ENCODE assay signal across 21 mouse cellular contexts in genomic region chr14:48143141-48143540, GRCm38 (mm10). TPM values are rescaled to one million over a fixed set of nuclear protein-coding genes. Genes with fewer than 3 reads are reported as not detected.
DNase-seq lines count a peak whose midpoint lies in the region; ATAC-seq and TF ChIP-seq lines count a peak whose summit lies in the region.
"Had no signal": no experiment of that assay in that cellular context is flagged by ENCODE, and none has a peak within 500 bp of the region (broad histone marks: within the 10 kb centered on the region; RNA-seq: fewer than 3 reads in every experiment).

No protein-coding gene starts in this region.

- no peak overlapping the region for H3K4me3 ChIP-seq in forebrain, embryonic 13.5 days
- no peak overlapping the region for H3K4me3 ChIP-seq in forebrain, embryonic 14.5 days (ENCODE audit: low read depth, low read length)
- no peak overlapping the region for H3K4me3 ChIP-seq in liver, embryonic 16.5 days (ENCODE audit: low read depth, low read length)
- peak overlapping the region; percentile 1; the same call in 1 of the 2 replicates for H3K4me3 ChIP-seq in embryonic facial prominence, embryonic 10.5 days
- H3K4me3 ChIP-seq in hindbrain, postnatal 0 days (ENCODE audit: low read length): no peak overlapping the region
- H3K4me3 ChIP-seq: embryonic facial prominence, embryonic 15.5 days; heart, embryonic 13.5 days; limb, embryonic 15.5 days; lung, embryonic 15.5 days; myocyte had no signal

- no peak overlapping the region for H3K4me2 ChIP-seq in forebrain, embryonic 13.5 days
- H3K4me2 ChIP-seq in forebrain, embryonic 14.5 days (ENCODE audit: low read length): no peak overlapping the region
- H3K4me2 ChIP-seq in liver, embryonic 16.5 days (ENCODE audit: low read depth, low read length): no peak overlapping the region
- H3K4me2 ChIP-seq in hindbrain, postnatal 0 days (ENCODE audit: low read depth, low read length): no peak overlapping the region
- H3K4me2 ChIP-seq: embryonic facial prominence, embryonic 15.5 days; heart, embryonic 13.5 days; limb, embryonic 15.5 days; lung, embryonic 15.5 days had no signal

- H3K27me3 ChIP-seq in forebrain, embryonic 13.5 days: no peaks in the 10 kb centered on the region
- H3K27me3 ChIP-seq in forebrain, embryonic 14.5 days (replicated peaks; ENCODE audit: control insufficient read depth, insufficient read depth, low read length): no peaks in the 10 kb centered on the region
- H3K27me3 ChIP-seq in liver, embryonic 16.5 days (ENCODE audit: control insufficient read depth, insufficient read depth, low read depth, low read length): no peaks in the 10 kb centered on the region
- H3K27me3 ChIP-seq in embryonic facial prominence, embryonic 10.5 days (replicated peaks; ENCODE audit: low read depth, poor library complexity, severe bottlenecking): no peaks in the 10 kb centered on the region
- H3K27me3 ChIP-seq in hindbrain, postnatal 0 days (ENCODE audit: insufficient read depth, low read length): no peaks in the 10 kb centered on the region
- H3K27me3 ChIP-seq: embryonic facial prominence, embryonic 15.5 days; limb, embryonic 15.5 days; lung, embryonic 15.5 days had no signal

- H3K9me3 ChIP-seq in forebrain, embryonic 13.5 days (replicated peaks): no peaks in the 10 kb centered on the region
- no peaks in the 10 kb centered on the region for H3K9me3 ChIP-seq in forebrain, embryonic 14.5 days (replicated peaks; ENCODE audit: control insufficient read depth, low read length)
- no peaks in the 10 kb centered on the region for H3K9me3 ChIP-seq in liver, embryonic 16.5 days (replicated peaks; ENCODE audit: control insufficient read depth, low read length)
- H3K9me3 ChIP-seq in embryonic facial prominence, embryonic 10.5 days: no peaks in the 10 kb centered on the region
- H3K9me3 ChIP-seq in hindbrain, postnatal 0 days (ENCODE audit: low read length): no peaks in the 10 kb centered on the region
- H3K9me3 ChIP-seq: embryonic facial prominence, embryonic 15.5 days; G1E; heart, embryonic 13.5 days; limb, embryonic 15.5 days; lung, embryonic 15.5 days had no signal

- H3K27ac ChIP-seq in forebrain, embryonic 13.5 days: no peak overlapping the region; the same call in 1 of the 2 replicates
- H3K27ac ChIP-seq in forebrain, embryonic 14.5 days (ENCODE audit: low read depth, low read length): no peak overlapping the region
- H3K27ac ChIP-seq in liver, embryonic 16.5 days (ENCODE audit: low read length): peak overlapping the region; percentile 35; the same call in 1 of the 2 replicates
- peak overlapping the region; percentile 71 for H3K27ac ChIP-seq in embryonic facial prominence, embryonic 10.5 days (replicated peaks)
- no peak overlapping the region for H3K27ac ChIP-seq in hindbrain, postnatal 0 days
- H3K27ac ChIP-seq: embryonic facial prominence, embryonic 15.5 days; heart, embryonic 13.5 days; limb, embryonic 15.5 days; lung, embryonic 15.5 days had no signal

- ATAC-seq in forebrain, embryonic 13.5 days: no peak
- ATAC-seq in forebrain, embryonic 14.5 days: no peak
- no peak for ATAC-seq in liver, embryonic 16.5 days (ENCODE audit: low read depth)
- ATAC-seq in hindbrain, postnatal 0 days: 0 out of 2 replicates have a peak, but pooled peaks have one; percentile 42
- ATAC-seq in granulocyte monocyte progenitor cell, adult 5-6 weeks (replicated peaks; ENCODE audit: poor library complexity, severe bottlenecking): no peak
- ATAC-seq: activated CD4-positive, CD25-positive, alpha-beta regulatory T cell, adult 4 months; inflammation-experienced regulatory T-cells, adult 6 months had no signal

- DNase-seq in forebrain, embryonic 14.5 days (ENCODE audit: low spot score): no peak
- DNase-seq in liver: no peak
- no peak for DNase-seq in embryonic facial prominence, embryonic 10.5 days (ENCODE audit: low spot score)
- DNase-seq in hindbrain, postnatal 0 days (ENCODE audit: low spot score): no peak
- DNase-seq: adrenal gland, postnatal 14 days; cerebellum, adult 9-11 months; gastrocnemius, postnatal 36 days; kidney, postnatal 10 days; retina, postnatal 1 day; thymus, postnatal 14 days had no signal

- H3K36me3 ChIP-seq in forebrain, embryonic 13.5 days (ENCODE audit: poor library complexity, severe bottlenecking): no peaks in the 10 kb centered on the region; the same call in 1 of the 2 replicates
- no peaks in the 10 kb centered on the region for H3K36me3 ChIP-seq in forebrain, embryonic 14.5 days (ENCODE audit: control insufficient read depth, insufficient read depth, low read length)
- H3K36me3 ChIP-seq in liver, embryonic 16.5 days (ENCODE audit: control insufficient read depth, insufficient read depth): no peaks in the 10 kb centered on the region
- H3K36me3 ChIP-seq in embryonic facial prominence, embryonic 10.5 days (replicated peaks): no peaks in the 10 kb centered on the region
- H3K36me3 ChIP-seq in hindbrain, postnatal 0 days (ENCODE audit: insufficient read depth, low read length): no peaks in the 10 kb centered on the region
- H3K36me3 ChIP-seq: embryonic facial prominence, embryonic 15.5 days; G1E; heart, embryonic 13.5 days; limb, embryonic 15.5 days; lung, embryonic 15.5 days had no signal

- TF ChIP-seq CTCF in hindbrain, postnatal 0 days (IDR thresholded peaks at IDR 0.05; ENCODE audit: low read depth): no peak

- H3K9ac ChIP-seq in forebrain, embryonic 13.5 days: peak overlapping the region; percentile 18; the same call in 1 of the 2 replicates
- H3K9ac ChIP-seq in forebrain, embryonic 14.5 days (ENCODE audit: low read length): no peak overlapping the region
- H3K9ac ChIP-seq in liver, embryonic 16.5 days (ENCODE audit: low read depth, low read length): no peak overlapping the region
- no peak overlapping the region for H3K9ac ChIP-seq in hindbrain, postnatal 0 days (replicated peaks; ENCODE audit: low read length)
- H3K9ac ChIP-seq: embryonic facial prominence, embryonic 15.5 days; heart, embryonic 13.5 days; limb, embryonic 15.5 days; lung, embryonic 15.5 days had no signal

- WGBS in forebrain, embryonic 13.5 days: 36% methylated on average over 4 of the region's 4 CpGs
- WGBS in forebrain, embryonic 14.5 days: 36% methylated on average over 4 of the region's 4 CpGs
- 60% methylated on average over 4 of the region's 4 CpGs for WGBS in liver, embryonic 16.5 days (ENCODE audit: insufficient replicate concordance)
- 39% methylated on average over 4 of the region's 4 CpGs for WGBS in embryonic facial prominence, embryonic 10.5 days
- WGBS in hindbrain, postnatal 0 days: 34% methylated on average over 4 of the region's 4 CpGs

- H3K4me1 ChIP-seq in forebrain, embryonic 13.5 days: peaks cover 15% of the 10 kb centered on the region
- H3K4me1 ChIP-seq in forebrain, embryonic 14.5 days (ENCODE audit: control insufficient read depth, insufficient read depth, low read length): 0 out of 2 replicates have a peak, but pooled peaks cover 5% of the 10 kb centered on the region
- peaks cover 5% of the 10 kb centered on the region for H3K4me1 ChIP-seq in liver, embryonic 16.5 days (ENCODE audit: control insufficient read depth, low read depth, low read length)
- peaks cover 43% of the 10 kb centered on the region for H3K4me1 ChIP-seq in embryonic facial prominence, embryonic 10.5 days
- H3K4me1 ChIP-seq in hindbrain, postnatal 0 days (ENCODE audit: insufficient read depth, low read length): no peaks in the 10 kb centered on the region; the same call in 1 of the 2 replicates

RNA-seq across cellular contexts. Expression of gene Peli2, which starts 22.5 kb away (rescaled TPM):
- polyA plus RNA-seq in forebrain, embryonic 13.5 days (2015; fragmentation: Nextera tagmentation; extraction: Ambion mirVana): 8.4 and 8.5 TPM in 2 replicates
- polyA plus RNA-seq in forebrain, embryonic 14.5 days (2014; fragmentation: Nextera tagmentation; extraction: Ambion mirVana): 5.1 and 7.5 TPM in 2 replicates
- 1.7 and 2.1 TPM in 2 replicates for polyA plus RNA-seq in liver, embryonic 16.5 days (2015; fragmentation: Nextera tagmentation; extraction: Ambion mirVana)
- polyA plus RNA-seq in embryonic facial prominence, embryonic 10.5 days (2016; fragmentation: Nextera tagmentation; extraction: Ambion mirVana): 8.0 and 9.4 TPM in 2 replicates
- total RNA-seq in hindbrain, postnatal 0 days (2014; rRNA removed): 38.8 and 63.6 TPM in 2 replicates
- polyA plus RNA-seq in hindbrain, postnatal 0 days (2015; fragmentation: Nextera tagmentation; extraction: Ambion mirVana): 15.1 and 16.5 TPM in 2 replicates
- 8.7 and 13.1 TPM in 2 replicates for total RNA-seq in granulocyte monocyte progenitor cell, adult 5-6 weeks (2014; fragmentation: Nextera tagmentation)
- total RNA-seq in granulocyte monocyte progenitor cell, adult 5-6 weeks (2017): 6.3 and 9.9 TPM in 2 replicates
- polyA plus RNA-seq: G1E had no signal

Comparison
In these comparisons a context has a peak if more than half of its experiments do, and no peak if none do; other contexts are left out.
1. H3K27ac ChIP-seq: peak in liver, embryonic 16.5 days (single experiment) and embryonic facial prominence, embryonic 10.5 days (single experiment); none in forebrain, embryonic 13.5 days (single experiment), forebrain, embryonic 14.5 days (single experiment) and hindbrain, postnatal 0 days (single experiment).